Mouse (Mus musculus): ENCODE measurements around the gene Uaca. TPM values are rescaled to one million over a fixed set of nuclear protein-coding genes. Genes with fewer than 3 reads are reported as not detected.

Uaca gene
- total and polyA plus RNA-seq, 3 experiments, result 0.17 to 0.34 TPM; not detected in 1

DNA sequence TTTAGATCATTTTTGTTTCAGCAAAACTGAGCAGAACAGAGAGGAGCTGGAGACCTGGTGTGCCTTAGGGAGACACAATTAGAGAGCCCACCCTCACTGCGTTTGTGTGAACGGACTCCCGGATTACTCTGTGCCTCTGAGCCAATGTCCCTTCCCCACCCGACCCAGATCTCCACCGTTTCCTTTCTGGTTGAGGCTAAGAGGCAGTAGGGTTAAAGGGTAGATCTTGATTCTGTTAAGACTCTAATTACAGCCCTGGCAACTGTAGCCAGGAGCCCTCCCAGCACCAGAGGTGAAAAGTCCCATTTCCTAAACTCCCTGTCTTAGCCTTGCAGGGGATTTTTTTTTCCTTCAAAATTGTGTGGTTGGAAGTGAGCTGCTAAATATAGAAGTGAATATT, 47.1 kb downstream of the Uaca start:
- Histone ChIP-seq H3K27ac (ENCODE audit: insufficient read depth, low read depth) (no peak overlapping the region), H3K4me2 (ENCODE audit: insufficient read depth, low read depth, poor library complexity, severe bottlenecking) (no peak overlapping the region), H3K79me2 (replicated peaks; ENCODE audit: control insufficient read depth, extremely low read depth, insufficient read depth, poor library complexity, severe bottlenecking) (no peaks in the 10 kb centered on the region), H3K9ac (ENCODE audit: insufficient read depth, low read depth) (no peak overlapping the region), H3K27me3 (replicated peaks) (peaks cover 3% of the 10 kb centered on the region), H3K4me1 (ENCODE audit: control insufficient read depth in 1 of 2, insufficient read depth in 2 of 2) (peaks cover 0 to 5% of the 10 kb centered on the region in 2 experiments; a peak in 2 of 4 replicates), H3K36me3 (replicated peaks in 1 of 2; ENCODE audit: control insufficient read depth in 1 of 2, insufficient read depth in 1 of 2, low read length in 1 of 2) (no peaks in the 10 kb centered on the region), H3K9me3 (replicated peaks; ENCODE audit: low read length) (no peaks in the 10 kb centered on the region), H3K4me3 (replicated peaks in 1 of 3; ENCODE audit: low read depth in 2 of 3, low read length in 2 of 3, poor library complexity in 1 of 3) (no peak overlapping the region)
- in situ Hi-C loops (cut with MboI; ENCODE audit: low pct_ligation_motif_present, low pct_unique_long_range_greater_than_20kb, low sequenced_read_pairs), result no loop called here
- dilution Hi-C loops (cut with MboI; ENCODE audit: extremely low pct_ligation_motif_present, extremely low pct_unique_long_range_greater_than_20kb, low sequenced_read_pairs), result no loop called here
- TF ChIP-seq GABPA (IDR thresholded peaks at IDR 0.05; ENCODE audit: insufficient replicate concordance, low read depth, low read length) (no peak), KAT2A (IDR thresholded peaks at IDR 0.05; ENCODE audit: insufficient replicate concordance, low read length) (no peak), BHLHE40 (IDR thresholded peaks at IDR 0.05; ENCODE audit: low read depth, low read length) (no peak), POLR2A (IDR thresholded peaks at IDR 0.05; ENCODE audit: low read depth, low read length) (no peak), ELF1 (IDR thresholded peaks at IDR 0.05; ENCODE audit: low read depth, low read length) (no peak), MYC (IDR thresholded peaks at IDR 0.05; ENCODE audit: low read depth, low read length) (no peak), SMC3 (IDR thresholded peaks at IDR 0.05; ENCODE audit: low read depth, low read length) (no peak), ZMIZ1 (IDR thresholded peaks at IDR 0.05; ENCODE audit: low read depth, low read length) (no peak), POLR2AphosphoS2 (IDR thresholded peaks at IDR 0.05; ENCODE audit: low read depth, low read length) (no peak), UBTF (IDR thresholded peaks at IDR 0.05; ENCODE audit: low read depth, low read length) (no peak), TCF12 (IDR thresholded peaks at IDR 0.05; ENCODE audit: low read depth, low read length) (no peak), MEF2A (IDR thresholded peaks at IDR 0.05; ENCODE audit: borderline replicate concordance, low read depth, low read length) (no peak), MAZ (IDR thresholded peaks at IDR 0.05; ENCODE audit: low read depth, low read length) (no peak), TBP (conservative IDR thresholded peaks at IDR 0.05; ENCODE audit: low read depth, low read length) (no peak), RCOR1 (conservative IDR thresholded peaks at IDR 0.05; ENCODE audit: low read depth, low read length) (no peak), SIN3A (IDR thresholded peaks at IDR 0.05; ENCODE audit: low read length) (no peak), E2F4 (IDR thresholded peaks at IDR 0.05; ENCODE audit: insufficient replicate concordance, low read depth, low read length) (no peak), PAX5 (IDR thresholded peaks at IDR 0.05; ENCODE audit: low read length) (no peak), RAD21 (IDR thresholded peaks at IDR 0.05; ENCODE audit: low read depth, low read length) (no peak)
- DNase-seq (ENCODE audit: extremely low read depth), result no peak

GRCm38 (mm10) chr9:60843415-60844076, 49.2 kb downstream of the Uaca start:
- Histone ChIP-seq H3K27ac (ENCODE audit: insufficient read depth, low read depth) (no peak overlapping the region), H3K9ac (ENCODE audit: insufficient read depth, low read depth) (no peak overlapping the region), H3K27me3 (replicated peaks) (peaks cover 3% of the 10 kb centered on the region), H3K4me3 (replicated peaks in 1 of 3; ENCODE audit: low read depth in 2 of 3, low read length in 2 of 3, poor library complexity in 1 of 3) (no peak overlapping the region), H3K4me2 (ENCODE audit: insufficient read depth, low read depth, poor library complexity, severe bottlenecking) (no peak overlapping the region), H3K36me3 (replicated peaks in 1 of 2; ENCODE audit: control insufficient read depth in 1 of 2, insufficient read depth in 1 of 2, low read length in 1 of 2) (no peaks in the 10 kb centered on the region), H3K9me3 (replicated peaks; ENCODE audit: low read length) (no peaks in the 10 kb centered on the region), H3K79me2 (replicated peaks; ENCODE audit: control insufficient read depth, extremely low read depth, insufficient read depth, poor library complexity, severe bottlenecking) (no peaks in the 10 kb centered on the region), H3K4me1 (ENCODE audit: control insufficient read depth in 1 of 2, insufficient read depth in 2 of 2) (peaks cover 0 to 2% of the 10 kb centered on the region in 2 experiments; a peak in 1 of 4 replicates)
- TF ChIP-seq SMC3 (IDR thresholded peaks at IDR 0.05; ENCODE audit: low read depth, low read length), result no peak
- TF ChIP-seq JUND (conservative IDR thresholded peaks at IDR 0.05; ENCODE audit: low read depth, low read length), result no peak
- TF ChIP-seq TCF12 (IDR thresholded peaks at IDR 0.05; ENCODE audit: low read depth, low read length), result no peak
- TF ChIP-seq GABPA (IDR thresholded peaks at IDR 0.05; ENCODE audit: insufficient replicate concordance, low read depth, low read length), result no peak
- no peak for TF ChIP-seq MAX (IDR thresholded peaks at IDR 0.05; ENCODE audit: low read length)
- no peak for TF ChIP-seq ELF1 (IDR thresholded peaks at IDR 0.05; ENCODE audit: low read depth, low read length)
- no peak for TF ChIP-seq CHD1 (IDR thresholded peaks at IDR 0.05; ENCODE audit: low read depth, low read length)
- no peak for TF ChIP-seq USF1 (IDR thresholded peaks at IDR 0.05; ENCODE audit: low read depth, low read length)
- TF ChIP-seq HCFC1 (IDR thresholded peaks at IDR 0.05; ENCODE audit: low read depth, low read length), result no peak
- in situ Hi-C loops (cut with MboI; ENCODE audit: low pct_ligation_motif_present, low pct_unique_long_range_greater_than_20kb, low sequenced_read_pairs), result no loop called here
- no peak for DNase-seq (ENCODE audit: extremely low read depth)
- dilution Hi-C loops (cut with MboI; ENCODE audit: extremely low pct_ligation_motif_present, extremely low pct_unique_long_range_greater_than_20kb, low sequenced_read_pairs), result no loop called here
